Mouse (Mus musculus) fat pad, adult 2 months (tissue): Measurements from ENCODE around the gene Rps6.
"Not testable (repeated sequence)": the region's sequence is repeated elsewhere in the genome, so short reads cannot be mapped to it uniquely, and the experiment has no call there.

Experiments used
- DNase-seq: peaks from one replicate; pipeline ENCODE4 v3.0.0-alpha.2; 2011; ENCODE audit warnings: low read depth, low spot score; ENCODE audit errors: extremely low read depth

Gene Rps6

DNA sequence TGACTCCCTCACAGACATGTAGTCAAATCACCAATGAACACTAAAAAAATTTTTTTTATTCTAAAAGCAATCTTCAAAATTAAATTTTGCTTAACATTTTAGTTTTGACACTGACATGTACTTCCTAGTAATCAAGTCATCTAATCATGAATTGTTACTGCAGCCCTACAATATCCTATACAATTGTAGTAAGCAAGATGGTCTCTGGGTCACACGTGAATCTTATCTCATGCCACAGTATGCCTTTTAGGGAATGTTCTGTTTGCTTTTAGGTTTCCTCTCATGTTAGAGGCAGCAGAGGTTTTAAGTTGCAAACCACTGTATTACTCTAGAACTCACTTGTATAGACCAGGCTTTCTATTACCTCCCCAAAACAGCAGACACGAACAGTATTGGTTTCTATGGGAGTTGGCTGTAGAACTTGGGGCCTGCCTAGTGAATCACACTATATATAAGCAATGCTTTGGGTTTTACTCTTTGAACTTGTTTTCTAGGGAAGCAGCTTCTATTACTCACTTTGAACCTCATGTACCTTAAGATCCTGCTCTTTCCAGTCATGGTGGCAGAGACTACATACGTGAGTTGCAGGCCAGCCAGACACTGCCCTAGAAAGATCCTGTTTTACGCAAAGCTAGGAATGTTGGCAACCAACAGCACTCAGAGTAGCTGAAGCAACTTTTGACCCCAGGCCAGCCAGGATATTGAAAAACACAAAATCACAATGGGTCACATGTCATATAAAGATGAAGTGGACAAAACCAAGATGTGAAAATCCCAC lies 4.2 kb downstream of the Rps6 start:
- DNase-seq = no peak

DNA sequence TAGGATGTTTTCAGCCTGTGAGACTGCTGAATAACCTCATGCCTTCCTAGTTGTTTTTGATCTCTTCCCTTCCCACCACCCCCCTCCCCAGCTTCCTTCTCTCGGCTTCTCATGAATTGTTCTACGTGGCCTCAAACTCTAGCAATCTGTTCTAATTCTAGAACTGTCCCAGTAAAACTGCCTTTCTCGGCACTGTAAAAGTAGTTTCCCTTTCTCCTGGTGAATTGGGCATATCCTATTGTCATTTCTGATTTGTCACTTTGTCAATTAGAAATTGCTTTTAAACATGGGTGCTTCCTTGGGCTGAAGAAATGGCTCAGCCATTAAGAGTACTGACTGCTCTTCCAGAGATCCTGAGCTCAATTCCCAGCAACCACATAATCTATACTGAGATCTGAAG lies 5.2 kb downstream of the Rps6 start:
- DNase-seq = no peak

DNA sequence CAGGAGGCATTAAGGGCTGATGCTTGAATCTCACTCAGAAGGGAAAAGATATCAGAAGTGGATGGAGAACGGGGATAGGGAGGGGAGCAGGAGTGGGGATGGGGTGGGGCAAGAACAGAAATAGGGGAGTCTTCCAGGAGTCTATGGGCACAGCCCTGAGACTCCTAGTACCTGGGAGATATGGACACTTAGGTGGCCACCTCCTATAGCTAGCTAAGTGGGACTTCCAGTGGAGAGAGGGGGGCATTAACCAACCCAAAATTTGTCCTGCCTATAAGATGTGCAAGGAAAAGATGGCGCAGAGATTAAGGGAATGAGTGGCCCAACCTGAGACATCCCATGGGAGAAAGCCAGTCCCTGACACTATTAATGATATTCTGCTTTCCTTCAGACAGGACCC lies 5.9 kb downstream of the Rps6 start:
- no peak for DNase-seq

DNA sequence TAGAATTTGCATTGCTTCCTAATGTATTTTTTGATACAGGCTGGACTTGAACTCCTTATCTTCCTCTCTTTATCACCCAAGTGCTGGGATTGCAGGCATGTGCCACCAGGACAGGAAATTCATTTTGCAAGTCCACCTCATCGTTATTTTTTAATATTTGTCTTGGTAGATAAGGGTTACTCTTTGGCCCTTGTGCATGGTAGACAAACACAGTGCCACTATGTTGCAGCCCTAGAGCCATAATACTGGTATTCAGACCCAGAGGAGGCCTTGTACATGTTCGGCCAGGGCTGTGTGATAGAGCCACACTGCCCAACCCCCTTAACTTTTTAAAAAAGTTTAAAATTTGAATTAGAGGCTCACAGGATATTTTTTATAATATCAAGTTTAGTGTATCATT lies 10.0 kb downstream of the Rps6 start:
- DNase-seq = no peak

DNA sequence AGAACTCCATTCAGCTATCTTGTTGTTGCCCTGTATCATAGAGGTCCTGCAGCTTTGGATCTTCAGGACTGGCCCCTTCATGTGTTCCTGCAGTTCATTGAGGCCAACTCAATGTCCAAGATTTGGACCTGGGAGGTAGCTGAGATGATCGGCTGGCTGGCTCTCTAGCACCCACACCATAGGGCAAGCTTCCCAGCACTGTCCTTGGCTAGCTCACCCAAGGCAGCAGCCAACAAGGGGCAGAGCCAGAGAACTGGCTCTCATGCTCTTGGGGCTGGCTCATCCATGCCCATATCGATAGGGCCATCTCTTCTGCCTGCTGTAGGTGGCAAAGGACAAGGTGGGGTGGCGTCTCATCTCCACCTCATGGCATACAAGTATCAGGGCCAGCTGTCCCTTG lies 11.8 kb downstream of the Rps6 start:
- DNase-seq = no peak

DNA sequence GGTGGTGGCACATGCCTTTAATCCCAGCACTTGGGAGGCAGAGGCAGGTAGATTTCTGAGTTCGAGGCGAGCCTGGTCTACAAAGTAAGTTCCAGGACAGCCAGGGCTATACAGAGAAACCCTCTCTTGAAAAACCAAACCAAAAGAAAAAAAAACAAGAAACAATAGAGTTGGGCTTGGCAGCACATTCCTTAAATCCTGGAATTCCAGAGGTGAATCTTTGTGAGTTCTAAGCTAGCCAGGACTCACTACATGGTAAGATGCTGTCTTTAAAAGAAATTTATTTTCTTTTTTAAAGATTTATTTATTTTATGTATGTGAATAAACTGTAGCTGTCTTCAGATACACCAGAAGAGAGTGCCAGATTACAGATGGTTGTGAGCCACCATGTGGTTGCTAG lies 16.1 kb downstream of the Rps6 start:
- DNase-seq = not testable (repeated sequence)

DNA sequence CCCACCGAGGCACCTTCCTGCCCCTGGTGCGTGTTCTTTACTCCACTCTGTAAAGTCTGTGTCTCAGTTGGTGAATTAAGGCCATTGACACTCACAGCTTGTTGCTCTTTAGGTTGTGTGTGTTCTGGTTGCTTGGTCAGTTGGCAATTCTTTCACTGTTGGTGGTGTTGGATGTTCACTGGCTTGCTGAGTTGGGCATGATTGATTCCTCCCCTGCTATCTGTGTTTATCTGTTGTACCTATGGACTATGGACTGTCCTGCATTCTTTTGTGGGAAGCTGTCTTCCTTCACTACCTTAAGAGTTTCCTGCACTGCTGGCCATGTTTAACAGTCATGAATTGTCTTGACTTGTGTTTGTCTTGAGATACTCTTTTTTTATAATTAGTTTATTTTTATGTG lies 25.3 kb downstream of the Rps6 start:
- no peak for DNase-seq

DNA sequence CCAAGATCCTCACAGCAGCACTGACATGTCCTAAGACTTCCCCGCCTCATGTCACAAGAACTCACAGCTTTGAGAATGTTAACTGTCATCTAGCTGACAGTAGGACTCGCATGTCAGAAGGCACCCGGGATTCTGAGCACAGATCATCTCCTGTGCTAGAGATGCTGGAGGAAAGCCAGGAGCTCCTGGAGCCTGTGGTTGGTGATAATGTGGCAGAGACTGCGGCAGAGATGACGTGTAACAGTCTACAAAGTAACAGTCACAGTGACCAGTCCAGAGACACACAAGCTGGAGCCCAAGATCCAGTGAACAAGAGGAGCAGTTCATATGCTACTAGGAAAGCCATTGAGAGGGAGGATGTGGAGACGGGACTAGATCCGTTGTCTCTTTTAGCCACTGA lies 32.1 kb downstream of the Rps6 start:
- no peak for DNase-seq

DNA sequence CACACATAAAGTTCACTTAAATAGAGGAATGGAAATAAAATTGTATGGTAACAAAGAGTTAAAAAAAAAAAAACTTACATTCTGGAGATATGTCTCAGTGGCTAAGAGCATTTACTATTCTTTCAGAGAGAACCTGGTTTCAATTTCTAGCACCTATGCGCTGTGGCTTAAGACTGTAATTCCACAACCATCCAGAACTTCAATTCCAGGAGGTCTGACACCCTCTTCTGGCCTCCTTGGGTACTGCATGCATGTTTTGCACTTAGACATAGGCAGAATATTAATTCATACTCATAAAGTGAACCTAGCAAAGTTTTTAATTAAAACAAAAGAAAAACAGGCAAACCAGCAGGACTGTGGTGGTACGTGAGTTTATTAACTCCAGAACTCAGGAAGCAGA lies 34.0 kb downstream of the Rps6 start:
- DNase-seq = no peak

DNA sequence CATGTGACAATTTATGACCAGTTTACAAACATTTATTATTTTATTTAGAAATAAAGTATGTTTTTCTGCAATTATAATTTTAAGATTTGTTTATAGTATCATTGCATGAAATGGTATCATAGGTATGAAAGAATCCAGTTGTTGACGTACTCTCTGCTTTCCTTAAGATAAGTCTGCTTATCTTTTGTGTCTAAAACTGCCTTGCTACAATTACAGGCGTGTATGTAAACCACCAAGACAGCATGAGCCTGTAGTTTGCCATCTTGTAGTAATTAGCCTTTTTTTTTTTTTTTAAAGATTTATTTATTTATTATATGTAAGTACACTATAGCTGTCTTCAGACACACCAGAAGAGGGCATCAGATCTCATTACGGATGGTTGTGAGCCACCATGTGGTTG lies 42.4 kb downstream of the Rps6 start:
- DNase-seq = no peak

DNA sequence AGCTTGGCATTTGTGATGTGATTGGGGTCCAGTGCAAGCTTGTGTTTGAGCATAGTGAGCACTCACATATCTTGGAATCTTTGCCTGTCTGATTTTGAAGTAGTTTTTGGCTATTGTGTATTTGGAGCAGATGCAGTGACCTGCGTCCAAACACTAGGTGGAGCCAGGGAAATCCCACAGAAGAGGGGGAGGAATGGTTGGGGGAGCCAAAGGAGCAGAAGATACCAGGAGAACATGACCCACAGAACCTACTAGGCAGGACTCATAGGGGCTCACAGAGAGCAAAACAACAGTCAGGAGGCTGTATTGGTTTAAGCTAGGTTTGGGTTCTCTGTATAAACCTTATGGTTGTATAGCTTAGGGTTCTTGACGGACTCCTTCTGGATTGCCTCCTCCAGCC lies 46.6 kb downstream of the Rps6 start:
- DNase-seq = no peak
